Mouse (Mus musculus): ENCODE data around the gene Hoxb8.

The Hoxb8 gene

GRCm38 (mm10) chr11:96268031-96268745 is 13.5 kb upstream of the Hoxb8 start:
- DNase-seq, result no peak

DNA sequence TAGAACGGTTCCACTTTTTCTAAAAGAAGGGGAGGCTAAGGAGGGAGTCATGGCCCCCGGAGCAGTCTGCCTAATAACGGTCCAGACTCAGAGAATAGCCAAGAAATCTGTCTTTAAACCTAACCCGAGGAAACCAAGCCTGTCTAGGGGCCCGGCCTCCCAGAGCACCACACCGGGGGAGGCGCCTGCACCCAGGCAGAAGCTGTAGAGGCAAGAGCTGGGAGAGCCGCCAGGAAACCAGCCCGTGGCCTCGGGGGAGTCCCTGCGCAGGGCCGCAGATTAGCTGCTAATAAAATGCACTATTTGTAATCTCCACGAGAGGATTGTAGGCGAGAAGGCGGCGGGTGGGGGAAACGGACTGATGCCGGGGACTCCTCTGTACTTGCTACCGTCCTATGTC is 11.8 kb upstream of the Hoxb8 start:
- peak; percentile 83 for DNase-seq

DNA sequence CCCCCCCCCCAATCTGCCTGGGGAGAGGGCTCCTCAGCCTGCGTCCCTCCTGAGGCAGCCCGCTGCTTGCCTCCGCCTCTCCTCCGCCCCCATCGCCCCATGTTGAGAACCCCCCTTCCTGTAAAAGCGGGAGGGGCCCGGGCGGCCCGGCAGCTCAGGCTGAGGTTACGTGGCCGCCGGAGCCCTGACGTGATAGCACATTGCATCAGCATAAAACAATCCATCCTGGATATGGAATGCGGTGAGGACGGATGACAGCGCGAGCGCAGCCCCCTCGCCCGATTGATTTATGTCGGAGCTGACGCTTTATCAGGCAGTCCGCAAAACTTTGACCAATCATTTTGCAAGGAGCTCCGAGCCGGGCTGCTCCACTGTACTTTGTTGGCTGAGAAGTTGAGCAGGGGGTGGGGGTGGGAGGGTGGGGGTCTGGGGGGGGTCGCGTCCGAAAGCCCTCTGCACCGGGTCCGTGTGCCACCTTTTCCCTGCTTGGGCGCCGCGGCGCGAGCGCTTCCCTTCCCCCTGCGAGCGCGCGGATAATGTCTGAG is 10.6 kb upstream of the Hoxb8 start, which contains the start of gene Hoxb9:
Gene Hoxb9, plus strand, starts transcription at position 462 of the 545 bp plus-strand sequence.
- DNase-seq, result peak; percentile 66

- peak; percentile 75 for DNase-seq
Measured at GRCm38 (mm10) chr11:96271541-96272011, 10.1 kb upstream of the Hoxb8 start.

- DNase-seq, result peak; percentile 52
Measured at GRCm38 (mm10) chr11:96272024-96272921, 9.4 kb upstream of the Hoxb8 start.

DNA sequence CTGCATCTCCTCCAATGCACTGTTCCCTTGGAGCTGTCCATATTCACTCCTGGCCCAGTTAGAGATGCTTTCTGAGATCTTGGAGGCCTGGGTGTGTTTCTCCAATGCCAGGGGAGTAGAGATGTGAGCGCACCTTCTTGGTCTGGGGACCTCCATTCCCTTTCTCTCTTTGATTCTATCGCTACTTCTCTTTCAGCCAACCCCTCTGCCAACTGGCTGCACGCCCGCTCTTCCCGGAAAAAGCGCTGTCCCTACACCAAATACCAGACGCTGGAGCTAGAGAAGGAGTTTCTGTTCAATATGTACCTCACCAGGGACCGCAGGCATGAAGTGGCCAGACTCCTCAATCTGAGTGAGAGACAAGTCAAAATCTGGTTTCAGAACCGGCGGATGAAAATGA is 7.3 kb upstream of the Hoxb8 start:
- no peak for DNase-seq

- peak; percentile 53 for DNase-seq
Measured at GRCm38 (mm10) chr11:96275896-96276295, 5.8 kb upstream of the Hoxb8 start.

GRCm38 (mm10) chr11:96277151-96278044 is 4.3 kb upstream of the Hoxb8 start:
- DNase-seq, result peak; percentile 40

- DNase-seq, result no peak
Measured at GRCm38 (mm10) chr11:96278324-96278723, 3.4 kb upstream of the Hoxb8 start.

DNA sequence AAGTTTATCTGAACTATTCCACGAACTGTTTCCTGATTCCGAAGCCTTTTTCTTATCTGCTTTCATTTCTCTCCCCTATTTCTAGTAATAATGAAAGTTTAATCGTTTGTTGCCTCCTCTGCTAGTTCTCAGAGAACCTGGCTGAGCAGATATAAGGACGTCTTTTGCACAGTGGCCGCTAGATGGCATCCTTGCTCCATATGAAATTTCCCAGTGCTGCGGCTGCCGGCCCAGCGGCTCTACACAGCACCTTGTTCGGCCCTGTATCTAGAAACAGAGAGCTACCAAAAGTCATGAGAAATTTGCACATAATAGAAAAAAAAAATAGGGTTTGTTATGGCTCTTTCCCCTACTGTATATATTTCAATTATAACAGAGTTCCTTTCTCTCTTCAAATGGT is 2.9 kb upstream of the Hoxb8 start:
- DNase-seq, result peak; percentile 94

DNA sequence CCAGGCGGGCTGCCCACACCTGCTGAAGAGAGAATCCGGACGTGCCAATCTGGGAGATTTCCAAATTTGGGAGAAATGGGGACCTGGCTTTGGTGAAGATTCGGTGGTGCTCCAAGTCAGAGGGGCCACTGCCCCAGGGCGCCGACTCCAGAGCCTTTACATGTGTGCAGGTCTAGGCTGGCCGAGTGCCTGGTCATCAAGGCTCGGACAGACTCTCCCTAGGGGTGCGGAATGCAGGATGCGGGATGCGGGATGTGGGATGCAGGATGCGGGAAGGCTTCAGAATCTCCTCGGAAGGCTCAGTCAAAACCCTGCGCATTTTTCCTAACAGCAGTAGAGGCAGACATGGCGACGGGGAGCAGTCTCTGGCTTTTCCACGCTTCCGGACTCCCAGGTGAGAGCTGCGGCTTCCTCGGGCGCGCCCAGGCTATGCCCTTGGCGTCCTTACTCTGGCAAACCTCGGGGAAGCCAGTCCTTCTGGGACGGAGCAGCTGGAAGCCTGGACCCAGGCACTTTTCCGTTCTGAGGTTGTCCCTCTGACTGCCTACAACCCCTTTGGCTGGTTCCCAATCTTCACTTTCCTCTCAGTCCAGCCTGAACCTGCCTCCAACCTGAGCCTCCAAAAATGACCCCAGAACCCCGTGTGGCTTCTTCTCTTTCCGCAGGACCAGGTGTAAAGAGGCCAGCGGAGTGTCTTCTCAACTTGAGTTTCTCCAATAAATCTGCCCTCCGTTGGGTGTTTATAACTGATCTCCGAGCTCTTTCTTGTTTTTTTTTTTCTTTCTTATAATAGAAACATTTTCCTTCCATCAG is 2.1 kb upstream of the Hoxb8 start:
- peak; percentile 69 for DNase-seq

DNA sequence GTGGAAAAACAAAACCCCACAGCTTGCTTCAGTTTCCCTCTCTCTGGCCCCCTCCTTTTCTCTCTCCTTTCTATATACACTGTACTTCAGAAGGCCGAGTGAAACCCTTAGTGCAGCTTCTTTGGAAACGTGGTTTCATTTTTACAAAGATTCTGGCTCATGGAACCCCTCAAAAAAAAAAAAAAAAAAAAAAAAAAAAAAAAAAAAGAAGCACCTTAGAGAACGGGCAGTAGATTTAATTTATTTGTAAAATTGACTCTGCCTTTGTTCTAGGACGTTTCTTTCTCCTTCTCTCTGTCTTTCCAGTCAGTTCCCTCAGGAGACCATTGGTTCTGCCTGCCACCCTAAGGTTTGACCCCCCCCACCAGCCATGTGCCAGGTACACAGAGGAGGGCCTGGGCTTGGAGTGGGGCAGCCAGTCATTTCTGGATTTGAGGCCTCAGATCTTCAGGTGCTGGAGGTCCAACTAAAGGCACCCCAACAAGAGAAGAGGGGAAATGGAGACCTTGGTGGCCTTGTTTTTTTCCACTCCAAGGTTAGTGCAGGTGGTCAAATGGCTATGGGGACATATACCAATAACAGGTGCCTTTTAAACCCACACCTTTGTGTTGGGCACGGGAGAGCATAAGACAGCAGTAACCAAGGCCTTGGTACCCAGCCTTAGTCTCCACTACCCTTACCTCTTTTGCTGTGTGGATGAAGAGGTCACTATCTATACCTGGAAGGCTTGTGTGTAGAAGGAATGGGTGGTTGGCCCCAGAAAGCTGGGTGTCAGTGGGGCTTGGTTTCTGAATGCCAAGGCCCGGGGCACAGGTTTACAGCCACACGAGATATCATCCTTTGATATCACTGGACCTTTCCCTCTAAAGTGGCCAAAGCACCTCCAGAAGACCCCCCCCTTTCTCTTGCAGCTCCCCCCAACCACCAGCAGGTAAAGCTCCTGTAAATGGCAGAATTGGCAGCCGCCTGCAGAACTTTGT is 1.0 kb upstream of the Hoxb8 start:
- peak; percentile 71 for DNase-seq

GRCm38 (mm10) chr11:96281396-96281795 is 309 bp upstream of the Hoxb8 start:
- peak; percentile 59 for DNase-seq

DNA sequence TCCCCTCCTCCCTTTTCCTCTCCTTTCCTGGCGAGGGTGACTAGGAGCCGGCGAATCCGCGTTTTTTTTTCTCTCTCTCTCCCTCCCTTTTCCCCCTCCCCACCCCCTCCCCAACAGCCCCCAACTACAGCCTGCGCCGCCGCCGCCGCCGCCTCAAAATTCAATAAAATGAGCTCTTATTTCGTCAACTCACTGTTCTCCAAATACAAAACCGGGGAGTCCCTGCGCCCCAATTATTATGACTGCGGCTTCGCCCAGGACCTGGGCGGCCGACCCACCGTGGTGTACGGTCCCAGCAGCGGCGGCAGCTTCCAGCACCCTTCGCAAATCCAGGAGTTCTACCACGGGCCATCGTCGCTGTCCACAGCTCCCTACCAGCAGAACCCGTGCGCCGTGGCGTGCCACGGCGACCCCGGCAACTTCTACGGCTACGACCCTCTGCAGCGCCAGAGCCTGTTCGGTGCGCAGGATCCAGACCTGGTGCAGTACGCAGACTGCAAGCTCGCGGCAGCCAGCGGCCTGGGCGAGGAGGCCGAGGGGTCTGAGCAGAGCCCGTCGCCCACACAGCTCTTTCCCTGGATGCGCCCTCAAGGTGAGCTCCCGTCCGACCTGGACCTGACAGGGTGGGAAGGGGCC is 1.2 kb downstream of the Hoxb8 start:
- DNase-seq, result no peak

- DNase-seq, result no peak
Measured at GRCm38 (mm10) chr11:96284041-96284749, 2.5 kb downstream of the Hoxb8 start.

GRCm38 (mm10) chr11:96284774-96285734 is 3.3 kb downstream of the Hoxb8 start:
- DNase-seq, result peak; percentile 76

DNA sequence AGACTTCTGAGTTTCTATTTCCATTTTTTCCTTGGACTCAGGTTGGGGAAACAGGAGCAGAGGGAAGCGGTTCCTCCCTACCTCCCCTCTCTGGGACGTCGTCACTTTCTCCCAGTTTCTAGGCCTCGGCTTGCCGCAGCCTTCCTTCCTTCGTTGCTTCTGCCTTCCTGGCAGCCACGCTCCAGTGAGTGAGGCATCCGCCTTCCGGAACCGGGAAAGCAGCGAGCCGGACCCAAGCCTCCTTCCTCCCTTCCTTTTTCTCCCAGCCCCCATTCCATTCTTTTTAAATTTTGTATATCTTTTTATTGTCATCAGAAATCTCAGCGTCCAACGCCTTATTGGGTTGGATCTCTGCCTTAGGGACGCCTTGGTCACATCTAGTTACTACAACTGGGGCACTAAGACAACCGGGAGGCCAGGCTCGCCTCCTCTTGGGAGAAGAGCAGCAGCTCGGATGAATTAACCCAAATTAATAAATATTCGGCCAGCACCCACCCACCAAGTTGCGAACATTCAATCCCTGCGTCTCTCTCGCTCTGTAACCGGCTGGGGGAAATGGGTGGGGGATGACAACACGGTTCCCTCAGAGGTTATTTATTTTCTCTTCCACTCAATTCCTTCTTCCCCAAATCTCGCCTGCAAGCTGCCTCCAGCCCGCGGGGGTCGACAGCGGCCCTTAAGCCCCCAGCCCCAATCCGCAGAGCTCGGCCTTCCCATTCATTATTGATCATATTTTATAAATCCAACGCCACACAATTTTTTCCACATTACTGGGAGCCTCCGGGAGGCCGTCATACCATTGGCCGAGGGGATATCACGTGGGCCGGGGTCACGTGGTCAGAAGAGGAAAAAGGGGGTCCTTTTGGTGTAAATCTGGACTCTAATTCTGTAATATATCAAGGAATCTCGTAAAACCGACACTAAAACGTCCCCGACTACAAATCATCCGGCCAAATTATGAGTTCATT is 4.3 kb downstream of the Hoxb8 start, which contains the start of gene Hoxb7:
Gene Hoxb7, plus strand, starts transcription at position 853 of the 968 bp plus-strand sequence.
- DNase-seq, result peak; percentile 89

All from kidney, adult 9 months (tissue).